Mouse (Mus musculus): ENCODE measurements around the gene Pcp4l1.

- TF ChIP-seq CTCF (IDR thresholded peaks at IDR 0.05; ENCODE audit: control insufficient read depth, insufficient read depth, insufficient read length) (no peak), MAX (IDR thresholded peaks at IDR 0.05) (no peak), CEBPB (IDR thresholded peaks at IDR 0.05; ENCODE audit: low read depth) (no peak)
Measured at GRCm38 (mm10) chr1:171199532-171199931, 3.5 kb upstream of the Pcp4l1 start.

Data from C2C12 (cell line).